Mouse (Mus musculus): Measurements from ENCODE around the gene Sap30. TPM values are rescaled to one million over a fixed set of nuclear protein-coding genes. Genes with fewer than 3 reads are reported as not detected.
"Not testable (repeated sequence)": the region's sequence is repeated elsewhere in the genome, so short reads cannot be mapped to it uniquely, and the experiment has no call there.

Sap30 gene
- total and polyA plus RNA-seq, 2 experiments from 2014 or later = 20.8 to 22.1 TPM

DNA sequence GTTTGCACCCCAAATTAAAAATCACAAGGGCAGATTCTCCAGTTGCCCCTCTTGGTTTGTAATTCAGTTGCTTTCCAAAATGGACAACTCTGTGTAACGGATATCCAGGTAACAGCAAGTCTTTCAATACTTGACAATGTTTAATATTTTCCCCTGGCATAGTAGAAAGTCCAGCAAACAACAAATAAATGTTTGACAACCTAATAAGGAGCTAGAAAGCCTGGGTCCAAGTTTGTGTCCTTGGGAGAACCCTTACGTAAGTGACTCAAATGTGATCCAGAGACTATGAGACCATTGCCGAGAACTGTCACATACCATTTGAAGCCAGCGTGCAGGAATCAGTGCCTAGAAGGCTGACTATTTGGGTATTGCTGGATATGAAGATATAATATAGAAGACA, 35.8 kb downstream of the Sap30 start:
- no peak overlapping the region for H3K9ac ChIP-seq (replicated peaks; ENCODE audit: low read length)
- 99% methylated on average over 4 of the region's 4 CpGs for WGBS
- no peaks in the 10 kb centered on the region for H3K9me3 ChIP-seq (ENCODE audit: low read length)
- no peaks in the 10 kb centered on the region for H3K4me1 ChIP-seq (ENCODE audit: insufficient read depth, low read length)
- DNase-seq (ENCODE audit: low spot score) = no peak
- no peak for TF ChIP-seq CTCF (IDR thresholded peaks at IDR 0.05; ENCODE audit: low read depth)
- H3K27ac ChIP-seq = no peak overlapping the region
- H3K36me3 ChIP-seq (ENCODE audit: insufficient read depth, low read length) = no peaks in the 10 kb centered on the region
- ATAC-seq = no peak
- no peak overlapping the region for H3K4me2 ChIP-seq (ENCODE audit: low read depth, low read length)
- H3K4me3 ChIP-seq (ENCODE audit: low read length) = no peak overlapping the region
- H3K27me3 ChIP-seq (ENCODE audit: insufficient read depth, low read length) = no peaks in the 10 kb centered on the region

DNA sequence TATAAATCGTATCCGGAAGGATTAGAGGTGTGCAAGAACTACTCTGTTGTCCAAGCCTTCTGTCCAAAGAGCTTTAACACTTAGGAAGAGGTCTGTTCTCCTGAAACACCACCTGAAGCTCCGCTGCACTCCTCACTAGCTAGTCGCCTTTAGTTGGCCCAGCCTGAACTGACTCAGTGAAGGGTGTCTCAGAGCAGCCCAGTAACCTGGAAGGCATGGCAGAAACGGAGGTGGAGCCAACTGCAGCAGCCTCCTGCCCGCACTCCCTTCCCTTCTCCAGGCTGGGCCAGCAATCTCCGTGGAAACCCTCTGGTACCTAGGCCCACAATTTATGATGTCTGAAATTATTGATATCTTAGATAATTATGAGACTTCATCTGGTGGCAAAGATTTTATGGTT, 36.9 kb downstream of the Sap30 start:
- no peak overlapping the region for H3K4me2 ChIP-seq (ENCODE audit: low read depth, low read length)

DNA sequence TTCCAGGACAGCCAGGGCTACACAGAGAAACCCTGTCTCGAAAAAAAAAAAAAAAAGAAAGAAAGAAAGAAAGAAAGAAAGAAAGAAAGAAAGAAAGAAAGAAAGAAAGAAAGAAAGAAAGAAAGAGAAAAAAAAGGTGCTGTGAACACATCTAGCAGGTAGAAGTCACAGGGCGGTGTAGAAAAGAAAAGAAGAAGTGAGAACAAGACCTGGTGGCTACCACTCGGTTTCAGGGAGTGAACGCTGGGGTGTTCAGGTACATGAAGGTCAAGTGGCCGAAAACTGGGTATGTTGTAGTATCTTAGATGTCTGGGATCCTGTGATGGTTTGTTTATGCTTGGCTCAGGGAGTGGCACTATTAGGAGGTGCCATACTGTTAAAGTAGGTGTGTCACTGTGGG, 41.8 kb downstream of the Sap30 start:
- not testable (repeated sequence) for H3K27ac ChIP-seq; H3K4me1 ChIP-seq (ENCODE audit: insufficient read depth, low read length); H3K36me3 ChIP-seq (ENCODE audit: insufficient read depth, low read length); ATAC-seq; H3K4me3 ChIP-seq (ENCODE audit: low read length); H3K9me3 ChIP-seq (ENCODE audit: low read length); DNase-seq (ENCODE audit: low spot score); H3K27me3 ChIP-seq (ENCODE audit: insufficient read depth, low read length); H3K9ac ChIP-seq (replicated peaks; ENCODE audit: low read length); H3K4me2 ChIP-seq (ENCODE audit: low read depth, low read length)
- WGBS = 88% methylated on average over 5 of the region's 5 CpGs

More for the DNA sequence above, 36.9 kb downstream of the Sap30 start:
- no peak overlapping the region for H3K9ac ChIP-seq (replicated peaks; ENCODE audit: low read length)
- no peaks in the 10 kb centered on the region for H3K36me3 ChIP-seq (ENCODE audit: insufficient read depth, low read length)
- no peaks in the 10 kb centered on the region for H3K9me3 ChIP-seq (ENCODE audit: low read length)
- no peaks in the 10 kb centered on the region for H3K4me1 ChIP-seq (ENCODE audit: insufficient read depth, low read length)
- no peak for ATAC-seq
- no peaks in the 10 kb centered on the region for H3K27me3 ChIP-seq (ENCODE audit: insufficient read depth, low read length)
- no peak for TF ChIP-seq CTCF (IDR thresholded peaks at IDR 0.05; ENCODE audit: low read depth)
- no peak overlapping the region for H3K27ac ChIP-seq
- H3K4me3 ChIP-seq (ENCODE audit: low read length) = no peak overlapping the region
- 76% methylated on average over 7 of the region's 7 CpGs for WGBS
- no peak for DNase-seq (ENCODE audit: low spot score)

DNA sequence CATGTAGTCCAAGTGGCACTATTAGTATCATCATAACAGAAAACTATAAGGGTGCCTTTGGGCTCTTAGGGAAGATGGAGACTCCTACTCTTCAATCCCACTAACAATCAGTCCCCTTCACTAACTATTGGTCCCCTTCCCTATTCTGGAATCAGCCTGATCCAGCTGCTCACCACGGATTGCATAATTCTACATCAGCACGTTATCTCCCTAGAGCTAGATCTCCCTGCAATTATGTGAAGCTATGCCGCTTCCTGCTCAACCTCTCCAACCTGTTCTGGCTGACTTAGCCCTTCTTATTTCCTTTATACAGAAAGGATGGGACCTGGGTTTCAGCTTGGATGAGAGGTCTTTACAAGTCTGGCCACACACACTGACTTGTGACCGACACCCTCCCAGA, 44.4 kb downstream of the Sap30 start:
- Histone ChIP-seq H3K4me3 (ENCODE audit: low read length) (no peak overlapping the region), H3K27ac (no peak overlapping the region), H3K27me3 (ENCODE audit: insufficient read depth, low read length) (no peaks in the 10 kb centered on the region), H3K36me3 (ENCODE audit: insufficient read depth, low read length) (no peaks in the 10 kb centered on the region), H3K9me3 (ENCODE audit: low read length) (no peaks in the 10 kb centered on the region), H3K4me2 (ENCODE audit: low read depth, low read length) (no peak overlapping the region), H3K9ac (replicated peaks; ENCODE audit: low read length) (no peak overlapping the region), H3K4me1 (ENCODE audit: insufficient read depth, low read length) (no peaks in the 10 kb centered on the region)
- WGBS = 81% methylated on average over 4 of the region's 4 CpGs
- DNase-seq (ENCODE audit: low spot score) = no peak
- TF ChIP-seq CTCF (IDR thresholded peaks at IDR 0.05; ENCODE audit: low read depth) = no peak
- no peak for ATAC-seq

DNA sequence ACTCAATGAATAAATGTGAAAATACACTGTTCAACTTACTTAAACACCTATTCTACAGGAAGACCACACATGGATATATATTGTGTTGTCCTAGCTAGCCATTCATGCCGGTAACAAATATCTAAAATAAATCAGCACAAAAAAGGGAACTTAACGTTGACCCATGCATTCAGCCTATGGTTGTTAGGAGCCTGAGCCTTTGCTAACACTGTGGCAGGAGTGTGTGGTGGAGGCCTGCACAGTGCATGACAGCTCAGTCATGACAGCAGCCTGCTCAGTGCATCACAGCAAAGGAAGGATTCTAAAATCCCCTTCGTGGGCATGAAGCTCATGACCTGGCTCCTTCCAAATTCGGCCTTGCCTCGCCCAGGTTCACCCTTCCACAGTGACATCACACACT, 46.1 kb downstream of the Sap30 start:
- DNase-seq (ENCODE audit: low spot score) (no peak), ATAC-seq (no peak)
- no peaks in the 10 kb centered on the region for H3K36me3 ChIP-seq (ENCODE audit: insufficient read depth, low read length)
- 86% methylated on average over 5 of the region's 5 CpGs for WGBS
- TF ChIP-seq CTCF (IDR thresholded peaks at IDR 0.05; ENCODE audit: low read depth) = no peak
- no peaks in the 10 kb centered on the region for H3K27me3 ChIP-seq (ENCODE audit: insufficient read depth, low read length)
- H3K27ac ChIP-seq = no peak overlapping the region
- no peak overlapping the region for H3K4me2 ChIP-seq (ENCODE audit: low read depth, low read length)
- no peaks in the 10 kb centered on the region for H3K4me1 ChIP-seq (ENCODE audit: insufficient read depth, low read length)
- no peaks in the 10 kb centered on the region for H3K9me3 ChIP-seq (ENCODE audit: low read length)
- no peak overlapping the region for H3K4me3 ChIP-seq (ENCODE audit: low read length)
- H3K9ac ChIP-seq (replicated peaks; ENCODE audit: low read length) = no peak overlapping the region

DNA sequence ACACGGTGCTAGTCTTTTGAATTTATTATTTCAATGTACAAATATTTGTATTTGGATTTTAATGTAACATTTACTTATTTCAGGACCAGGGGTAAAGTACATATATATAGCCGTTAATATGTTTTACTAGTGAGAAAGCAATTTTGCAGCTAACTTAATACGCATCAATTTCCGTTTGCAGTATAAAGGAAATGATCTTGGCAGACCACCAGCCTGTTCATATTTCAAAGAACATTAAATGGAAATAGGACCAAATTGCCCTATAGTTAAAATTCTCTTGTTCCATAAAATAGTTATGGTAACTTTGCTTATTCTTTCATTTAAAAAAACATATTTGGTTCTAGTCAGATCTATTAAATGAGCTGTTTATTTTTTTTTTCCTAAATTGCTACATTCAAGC, 46.5 kb downstream of the Sap30 start:
- H3K4me2 ChIP-seq (ENCODE audit: low read depth, low read length) = no peak overlapping the region
- H3K9me3 ChIP-seq (ENCODE audit: low read length) = no peaks in the 10 kb centered on the region
- H3K27me3 ChIP-seq (ENCODE audit: insufficient read depth, low read length) = no peaks in the 10 kb centered on the region
- DNase-seq (ENCODE audit: low spot score) (no peak), ATAC-seq (no peak)
- H3K4me1 ChIP-seq (ENCODE audit: insufficient read depth, low read length) = no peaks in the 10 kb centered on the region
- WGBS = 88% methylated on average over 4 of the region's 4 CpGs
- H3K27ac ChIP-seq = no peak overlapping the region
- no peak overlapping the region for H3K4me3 ChIP-seq (ENCODE audit: low read length)
- no peak overlapping the region for H3K9ac ChIP-seq (replicated peaks; ENCODE audit: low read length)
- TF ChIP-seq CTCF (IDR thresholded peaks at IDR 0.05; ENCODE audit: low read depth) = no peak
- no peaks in the 10 kb centered on the region for H3K36me3 ChIP-seq (ENCODE audit: insufficient read depth, low read length)

DNA sequence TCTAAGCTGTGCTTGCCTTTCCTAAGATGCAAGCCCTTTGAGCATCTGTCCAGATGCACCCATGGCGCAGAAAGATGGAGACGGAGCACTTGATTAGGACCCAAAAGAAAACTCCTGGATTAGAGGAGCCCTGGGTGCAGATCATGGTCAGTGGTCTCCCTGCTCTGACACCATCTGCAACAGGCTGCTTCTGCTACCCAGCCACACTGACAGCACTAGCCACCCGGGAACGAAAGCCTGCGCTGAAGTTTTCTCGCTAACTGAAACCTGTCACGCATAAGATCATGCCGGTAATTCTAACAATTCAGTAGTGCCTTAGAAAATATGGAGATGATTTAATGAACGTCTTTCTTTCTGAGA, 51.2 kb downstream of the Sap30 start:
- Histone ChIP-seq H3K27me3 (ENCODE audit: insufficient read depth, low read length) (no peaks in the 10 kb centered on the region), H3K4me2 (ENCODE audit: low read depth, low read length) (peak overlapping the region; percentile 43), H3K4me1 (ENCODE audit: insufficient read depth, low read length) (no peaks in the 10 kb centered on the region), H3K9me3 (ENCODE audit: low read length) (no peaks in the 10 kb centered on the region), H3K36me3 (ENCODE audit: insufficient read depth, low read length) (no peaks in the 10 kb centered on the region), H3K27ac (0 out of 2 replicates have a peak overlapping the region, but pooled peaks have one; percentile 32), H3K4me3 (ENCODE audit: low read length) (no peak overlapping the region), H3K9ac (replicated peaks; ENCODE audit: low read length) (no peak overlapping the region)
- no peak for TF ChIP-seq CTCF (IDR thresholded peaks at IDR 0.05; ENCODE audit: low read depth)
- 57% methylated on average over 9 of the region's 9 CpGs for WGBS
- DNase-seq (ENCODE audit: low spot score) (no peak), ATAC-seq (peak; percentile 49; the same call in 1 of the 2 replicates)
